Mouse (Mus musculus): ENCODE results near the gene Tbca.

GRCm38 (mm10) chr13:94808596-94808995, 19.9 kb downstream of the Tbca start:
- no peak for TF ChIP-seq CTCF (IDR thresholded peaks at IDR 0.05; ENCODE audit: borderline replicate concordance, control insufficient read depth, extremely low read depth, insufficient read depth, low read length, poor library complexity)
- no peak for TF ChIP-seq POLR2A (IDR thresholded peaks at IDR 0.05; ENCODE audit: control insufficient read depth, extremely low read depth, insufficient read depth, low read length, poor library complexity)
